Mouse (Mus musculus): ENCODE data around the gene Tmem170. TPM values are rescaled to one million over a fixed set of nuclear protein-coding genes. Genes with fewer than 3 reads are reported as not detected.

Tmem170 gene
- polyA plus RNA-seq, 1 experiment from 2014 or later, result 3.4 TPM

- Histone ChIP-seq H3K9me3 (no peaks in the 10 kb centered on the region), H3K27ac (replicated peaks) (no peak overlapping the region), H3K9ac (no peak overlapping the region), H3K4me3 (no peak overlapping the region), H3K4me2 (no peak overlapping the region), H3K36me3 (no peaks in the 10 kb centered on the region), H3K27me3 (replicated peaks) (peaks cover 28% of the 10 kb centered on the region), H3K4me1 (peaks cover 12% of the 10 kb centered on the region)
- 85% methylated on average over 7 of the region's 7 CpGs for WGBS
- no peak for ATAC-seq (ENCODE audit: extremely low read depth, insufficient number of reproducible peaks, low FRiP score, low TSS enrichment)
Observed at GRCm38 (mm10) chr8:111894955-111895354, 18.4 kb upstream of the Tmem170 start.

DNA sequence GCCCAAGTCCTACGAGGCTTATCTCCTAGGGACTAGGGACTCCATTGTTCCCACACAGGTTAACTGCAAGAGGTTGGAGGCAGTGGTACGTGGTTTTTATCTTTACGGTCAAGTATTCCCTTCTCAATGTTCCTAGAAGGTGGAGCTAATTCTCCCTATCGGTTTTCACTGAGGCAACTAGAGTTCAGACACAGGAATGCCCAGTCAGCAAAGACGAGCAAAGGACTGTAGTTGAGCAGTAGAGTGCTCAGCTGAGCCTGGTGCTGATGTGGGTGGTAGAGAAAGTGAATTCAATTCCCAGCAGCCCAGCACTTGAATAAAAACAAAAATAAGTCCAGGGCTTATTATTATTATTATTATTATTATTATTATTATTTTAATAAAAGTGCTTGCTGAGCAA is 16.1 kb upstream of the Tmem170 start:
- Histone ChIP-seq H3K4me2 (no peak overlapping the region), H3K9me3 (no peaks in the 10 kb centered on the region), H3K4me1 (peaks cover 24% of the 10 kb centered on the region), H3K9ac (no peak overlapping the region), H3K4me3 (no peak overlapping the region), H3K36me3 (no peaks in the 10 kb centered on the region), H3K27me3 (replicated peaks) (peaks cover 47% of the 10 kb centered on the region), H3K27ac (replicated peaks) (no peak overlapping the region)
- no peak for ATAC-seq (ENCODE audit: extremely low read depth, insufficient number of reproducible peaks, low FRiP score, low TSS enrichment)
- WGBS, result 40% methylated on average over 5 of the region's 5 CpGs

DNA sequence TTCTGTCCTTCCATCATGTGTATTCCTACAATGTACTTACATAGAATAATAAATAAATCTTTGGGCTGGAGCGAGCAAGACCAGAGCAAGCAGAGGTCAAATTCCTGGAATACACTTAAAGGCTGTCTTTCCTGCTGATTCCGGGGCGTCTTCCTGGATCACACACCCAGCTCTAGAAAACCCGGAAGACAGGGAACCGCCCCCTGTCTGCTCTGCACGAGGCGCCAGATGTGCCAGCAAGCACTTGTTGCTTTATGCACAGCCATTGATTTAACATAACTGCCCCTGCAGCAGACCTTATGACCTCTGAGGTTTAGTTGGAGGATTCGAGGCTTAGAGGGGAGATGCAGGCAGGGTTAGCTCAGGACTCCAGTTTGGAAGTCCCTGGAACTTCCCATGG is 15.4 kb upstream of the Tmem170 start:
- H3K36me3 ChIP-seq, result no peaks in the 10 kb centered on the region
- peaks cover 47% of the 10 kb centered on the region for H3K27me3 ChIP-seq (replicated peaks)
- no peaks in the 10 kb centered on the region for H3K9me3 ChIP-seq
- ATAC-seq (ENCODE audit: extremely low read depth, insufficient number of reproducible peaks, low FRiP score, low TSS enrichment), result no peak
- H3K4me3 ChIP-seq, result no peak overlapping the region
- H3K4me1 ChIP-seq, result peaks cover 24% of the 10 kb centered on the region
- WGBS, result 31% methylated on average over 8 of the region's 8 CpGs
- no peak overlapping the region for H3K9ac ChIP-seq
- no peak overlapping the region for H3K4me2 ChIP-seq
- H3K27ac ChIP-seq (replicated peaks), result no peak overlapping the region

DNA sequence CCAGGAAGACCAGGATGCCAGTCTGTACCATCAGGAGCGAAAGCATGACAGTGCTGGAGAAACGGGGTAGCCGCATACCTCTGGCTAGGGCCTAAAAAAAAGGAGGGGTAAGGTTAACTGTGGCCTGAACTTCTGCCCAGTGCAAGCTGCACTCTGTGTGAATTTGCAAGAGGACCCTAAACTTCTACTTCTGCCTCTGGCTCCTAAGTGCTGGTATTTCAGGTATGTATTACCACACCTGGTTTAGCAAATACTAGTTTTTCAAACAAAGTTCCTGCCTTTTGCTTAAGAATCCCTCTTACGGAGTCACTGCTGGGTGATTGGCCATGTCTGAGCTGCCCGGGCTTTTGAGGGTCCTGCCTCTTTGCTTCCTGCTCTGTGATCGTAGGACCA is 14.4 kb upstream of the Tmem170 start:
- H3K9ac ChIP-seq, result no peak overlapping the region

DNA sequence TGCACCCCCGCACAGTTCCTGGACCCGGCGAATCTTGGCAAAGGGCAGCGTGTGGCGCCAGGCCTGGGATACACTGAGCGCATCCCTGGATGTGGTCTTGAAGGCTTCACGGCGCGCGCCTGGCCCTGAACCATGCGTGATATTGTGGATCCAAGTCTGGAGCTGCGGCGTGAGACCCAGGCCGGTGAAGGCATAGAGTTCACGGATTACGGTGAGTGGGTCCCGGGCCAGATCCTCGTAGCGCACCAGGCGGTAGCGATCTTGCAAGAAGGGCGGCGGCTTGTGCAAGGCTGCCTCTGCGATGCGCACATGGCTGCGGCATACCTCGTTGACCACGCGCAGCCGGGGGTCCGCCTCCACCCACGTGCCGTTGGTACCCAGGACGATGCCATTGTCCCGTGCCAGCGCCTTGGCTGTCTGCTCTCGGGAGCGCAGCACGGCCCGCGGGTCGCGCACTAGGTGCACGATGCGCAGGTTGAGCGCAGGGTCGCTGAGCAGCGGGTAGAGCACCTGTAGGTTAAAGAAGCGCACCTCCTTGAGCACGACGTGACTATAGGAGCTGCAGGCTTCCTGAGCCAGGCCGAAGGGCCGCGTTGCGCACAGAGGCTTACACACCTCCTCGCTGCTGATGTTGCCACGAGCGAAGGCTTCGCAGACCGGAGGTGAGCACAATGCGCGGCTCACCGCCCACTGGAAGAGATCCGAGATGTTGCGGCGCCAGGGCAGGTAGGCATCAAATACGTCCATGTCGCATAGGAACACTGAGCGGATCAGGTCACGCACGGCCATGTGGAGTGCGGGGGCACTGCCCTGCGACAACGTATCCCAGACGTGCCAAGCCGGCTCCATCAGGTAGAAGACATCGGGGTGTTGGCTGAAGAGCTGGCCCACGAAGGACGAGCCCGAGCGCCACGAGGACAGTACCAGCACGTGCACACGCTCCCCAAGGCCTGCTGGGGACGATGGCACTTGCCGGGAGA is 13.7 kb upstream of the Tmem170 start:
- peak overlapping the region; percentile 31 for H3K4me3 ChIP-seq
- H3K27ac ChIP-seq (replicated peaks), result no peak overlapping the region
- 13% methylated on average over 86 of the region's 86 CpGs for WGBS
- peaks cover 24% of the 10 kb centered on the region for H3K4me1 ChIP-seq
- H3K27me3 ChIP-seq (replicated peaks), result peaks cover 53% of the 10 kb centered on the region
- H3K9ac ChIP-seq, result no peak overlapping the region
- ATAC-seq (ENCODE audit: extremely low read depth, insufficient number of reproducible peaks, low FRiP score, low TSS enrichment), result no peak
- no peaks in the 10 kb centered on the region for H3K36me3 ChIP-seq
- H3K4me2 ChIP-seq, result peak overlapping the region; percentile 58
- H3K9me3 ChIP-seq, result no peaks in the 10 kb centered on the region

More for the DNA sequence above, 14.4 kb upstream of the Tmem170 start:
- Histone ChIP-seq H3K4me1 (peaks cover 24% of the 10 kb centered on the region), H3K4me2 (no peak overlapping the region), H3K27me3 (replicated peaks) (peaks cover 52% of the 10 kb centered on the region), H3K4me3 (no peak overlapping the region), H3K36me3 (no peaks in the 10 kb centered on the region), H3K27ac (replicated peaks) (no peak overlapping the region), H3K9me3 (no peaks in the 10 kb centered on the region)
- no peak for ATAC-seq (ENCODE audit: extremely low read depth, insufficient number of reproducible peaks, low FRiP score, low TSS enrichment)
- 62% methylated on average over 6 of the region's 6 CpGs for WGBS

DNA sequence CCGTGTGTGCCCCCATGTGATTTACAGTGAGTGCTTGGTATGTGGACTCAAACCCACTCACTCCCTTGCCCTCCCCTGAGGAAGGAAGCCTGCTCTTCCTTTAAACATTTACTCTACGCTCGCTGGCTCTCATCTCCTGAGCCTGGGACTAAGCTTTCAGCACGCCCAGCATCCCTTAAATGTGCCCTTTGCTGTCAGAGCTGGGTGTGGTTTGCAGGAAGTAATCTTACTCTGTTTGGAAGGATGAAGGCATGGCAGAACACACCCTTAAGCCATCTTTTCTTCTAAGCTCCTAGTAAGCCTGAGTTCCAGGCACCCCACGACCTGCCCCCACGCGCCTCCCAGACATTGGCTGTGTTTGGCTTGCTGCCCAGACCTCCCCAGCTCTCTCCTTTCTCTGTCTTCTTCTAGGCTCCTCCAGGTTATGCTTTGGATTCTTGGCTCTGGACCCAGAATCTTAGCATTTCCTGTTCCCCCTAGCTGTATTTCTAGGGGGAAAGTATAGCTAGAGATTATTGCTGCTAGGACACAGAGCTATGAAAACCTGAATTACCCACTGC is 11.6 kb upstream of the Tmem170 start:
- H3K4me3 ChIP-seq, result no peak overlapping the region
- peaks cover 53% of the 10 kb centered on the region for H3K27me3 ChIP-seq (replicated peaks)
- WGBS, result 30% methylated on average over 7 of the region's 7 CpGs
- H3K4me2 ChIP-seq, result no peak overlapping the region
- ATAC-seq (ENCODE audit: extremely low read depth, insufficient number of reproducible peaks, low FRiP score, low TSS enrichment), result no peak
- H3K27ac ChIP-seq (replicated peaks), result no peak overlapping the region
- H3K9ac ChIP-seq, result no peak overlapping the region
- no peaks in the 10 kb centered on the region for H3K36me3 ChIP-seq
- peaks cover 24% of the 10 kb centered on the region for H3K4me1 ChIP-seq
- no peaks in the 10 kb centered on the region for H3K9me3 ChIP-seq

DNA sequence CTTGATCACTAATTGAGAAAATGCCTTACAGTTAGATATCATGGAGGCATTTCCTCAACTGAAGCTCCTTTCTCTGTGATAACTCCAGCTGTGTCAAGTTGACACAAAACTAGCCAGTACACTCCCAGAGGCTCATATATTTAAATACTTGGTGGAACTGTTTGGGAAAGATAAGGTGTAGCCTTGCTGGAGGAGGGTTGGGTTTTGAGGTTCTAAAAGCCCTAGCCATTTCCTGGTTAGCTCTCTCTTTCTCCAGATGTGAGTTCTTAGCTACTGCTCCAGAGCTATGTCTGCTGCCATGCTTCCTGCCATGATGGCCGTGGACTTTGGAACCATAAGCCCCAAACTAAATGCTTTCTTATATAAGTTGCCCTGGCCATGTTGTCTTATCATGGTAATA is 10.9 kb upstream of the Tmem170 start:
- no peak overlapping the region for H3K9ac ChIP-seq
- H3K9me3 ChIP-seq, result no peaks in the 10 kb centered on the region
- peaks cover 51% of the 10 kb centered on the region for H3K27me3 ChIP-seq (replicated peaks)
- no peak for ATAC-seq (ENCODE audit: extremely low read depth, insufficient number of reproducible peaks, low FRiP score, low TSS enrichment)
- H3K36me3 ChIP-seq, result no peaks in the 10 kb centered on the region
- H3K4me3 ChIP-seq, result no peak overlapping the region
- no peak overlapping the region for H3K27ac ChIP-seq (replicated peaks)
- H3K4me2 ChIP-seq, result no peak overlapping the region
- peaks cover 24% of the 10 kb centered on the region for H3K4me1 ChIP-seq
- WGBS, result 68% methylated on average over 1 of the region's 1 CpGs

GRCm38 (mm10) chr8:111883615-111884014 is 7.1 kb upstream of the Tmem170 start:
- H3K27me3 ChIP-seq (replicated peaks), result peaks cover 12% of the 10 kb centered on the region; the same call in 1 of the 2 replicates
- no peak for ATAC-seq (ENCODE audit: extremely low read depth, insufficient number of reproducible peaks, low FRiP score, low TSS enrichment)
- no peak overlapping the region for H3K4me3 ChIP-seq
- no peak overlapping the region for H3K4me2 ChIP-seq
- no peak overlapping the region for H3K27ac ChIP-seq (replicated peaks)
- no peaks in the 10 kb centered on the region for H3K9me3 ChIP-seq
- no peaks in the 10 kb centered on the region for H3K36me3 ChIP-seq
- 80% methylated on average over 4 of the region's 4 CpGs for WGBS
- H3K9ac ChIP-seq, result no peak overlapping the region
- H3K4me1 ChIP-seq, result peaks cover 7% of the 10 kb centered on the region; the same call in 1 of the 2 replicates

- no peak for ATAC-seq (ENCODE audit: extremely low read depth, insufficient number of reproducible peaks, low FRiP score, low TSS enrichment)
- no peak overlapping the region for H3K4me2 ChIP-seq
- H3K4me3 ChIP-seq, result no peak overlapping the region
- no peaks in the 10 kb centered on the region for H3K9me3 ChIP-seq
- 0% methylated on average over 2 of the region's 2 CpGs for WGBS
- no peaks in the 10 kb centered on the region for H3K4me1 ChIP-seq
- 0 out of 2 replicates have a peak, but pooled peaks cover 6% of the 10 kb centered on the region for H3K27me3 ChIP-seq (replicated peaks)
- H3K27ac ChIP-seq (replicated peaks), result no peak overlapping the region
- no peaks in the 10 kb centered on the region for H3K36me3 ChIP-seq
- no peak overlapping the region for H3K9ac ChIP-seq
Observed at GRCm38 (mm10) chr8:111881591-111881990, 5.0 kb upstream of the Tmem170 start.

DNA sequence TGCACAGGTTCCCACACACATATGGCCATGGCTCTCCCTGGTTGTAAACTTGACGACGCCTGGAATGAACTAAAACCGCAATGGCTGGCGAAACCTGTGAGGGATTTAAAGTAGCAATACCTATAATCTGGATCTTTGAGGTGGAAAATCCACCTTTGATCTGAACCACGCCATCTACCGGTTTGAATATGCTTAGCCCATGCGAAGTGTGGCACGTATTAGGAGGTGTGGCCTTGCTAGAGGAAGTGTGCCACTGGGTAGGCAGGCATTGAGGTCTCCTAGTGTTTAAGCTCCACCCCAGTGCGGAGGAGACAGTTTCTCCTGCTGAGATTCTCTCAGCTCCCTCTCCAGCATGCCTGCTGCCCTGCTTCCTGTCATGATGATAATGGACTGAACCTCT is 1.2 kb upstream of the Tmem170 start:
- Histone ChIP-seq H3K4me2 (no peak overlapping the region), H3K4me1 (peaks cover 8% of the 10 kb centered on the region), H3K36me3 (no peaks in the 10 kb centered on the region), H3K9ac (no peak overlapping the region), H3K9me3 (no peaks in the 10 kb centered on the region), H3K4me3 (no peak overlapping the region), H3K27me3 (replicated peaks) (no peaks in the 10 kb centered on the region), H3K27ac (replicated peaks) (no peak overlapping the region)
- WGBS, result 58% methylated on average over 9 of the region's 9 CpGs
- no peak for ATAC-seq (ENCODE audit: extremely low read depth, insufficient number of reproducible peaks, low FRiP score, low TSS enrichment)

DNA sequence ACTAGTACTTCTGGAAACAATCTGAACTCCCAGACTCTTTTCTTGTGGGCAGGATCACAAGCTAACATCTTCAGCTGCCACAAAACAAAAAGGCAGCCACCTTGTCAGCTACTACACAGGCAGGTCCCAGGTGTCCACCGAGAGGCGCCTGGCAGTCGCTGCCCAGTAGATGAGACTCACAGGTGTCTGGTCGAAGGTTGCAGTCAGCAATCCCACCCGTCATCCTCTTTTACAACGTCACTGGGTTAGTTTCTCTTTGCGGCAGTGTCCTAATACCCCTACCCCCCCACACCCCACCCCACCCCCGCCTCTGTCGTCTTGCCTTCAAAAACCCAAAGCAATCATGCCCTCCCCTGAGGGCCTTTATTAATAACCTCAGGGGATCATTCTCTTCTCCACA is 792 bp downstream of the Tmem170 start:
- H3K9me3 ChIP-seq, result no peaks in the 10 kb centered on the region
- H3K27ac ChIP-seq (replicated peaks), result peak overlapping the region; percentile 68
- H3K4me1 ChIP-seq, result peaks cover 8% of the 10 kb centered on the region
- peak overlapping the region; percentile 82 for H3K4me2 ChIP-seq
- ATAC-seq (ENCODE audit: extremely low read depth, insufficient number of reproducible peaks, low FRiP score, low TSS enrichment), result no peak
- no peaks in the 10 kb centered on the region for H3K27me3 ChIP-seq (replicated peaks)
- 16% methylated on average over 9 of the region's 9 CpGs for WGBS
- H3K4me3 ChIP-seq, result peak overlapping the region; percentile 71
- peak overlapping the region; percentile 86 for H3K9ac ChIP-seq
- H3K36me3 ChIP-seq, result no peaks in the 10 kb centered on the region

All from heart, embryonic 13.5 days (tissue).